Mouse (Mus musculus): ENCODE results near the gene Cadps.

The Cadps gene

GRCm38 (mm10) chr14:12551353-12551752, 271.5 kb downstream of the Cadps start:
- POLR2A ChIA-PET: interaction anchor here in 3 of 4 experiments (0.6 to 0.7 kb wide), 3 partner anchors 213 to 415 kb away, joined by 3 to 4 read pairs (median 3); no protein-coding TSS in a partner anchor
- CTCF ChIA-PET: no interaction called here

- CTCF ChIA-PET: interaction anchor here in 1 of 4 experiments (0.6 kb wide), 1 partner anchor 21 kb away, joined by 10 read pairs; no protein-coding TSS in a partner anchor
Measured at GRCm38 (mm10) chr14:12550931-12551330, 271.9 kb downstream of the Cadps start.

GRCm38 (mm10) chr14:12549290-12549689, 273.6 kb downstream of the Cadps start:
- POLR2A ChIA-PET: interaction anchor here in 1 of 4 experiments (0.6 to 1.2 kb wide), 2 partner anchors 10 to 207 kb away, joined by 3 read pairs; no protein-coding TSS in a partner anchor
- CTCF ChIA-PET: interaction anchor here in 1 of 4 experiments (0.5 kb wide), 1 partner anchor 139 kb away, joined by 3 read pairs; no protein-coding TSS in a partner anchor

More at GRCm38 (mm10) chr14:12550931-12551330, 271.9 kb downstream of the Cadps start:
- POLR2A ChIA-PET: interaction anchor here in 2 of 4 experiments (0.6 to 0.7 kb wide), 3 partner anchors 213 to 507 kb away, joined by 3 read pairs; no protein-coding TSS in a partner anchor

- POLR2A ChIA-PET: interaction anchor here in 1 of 4 experiments (0.6 kb wide), 1 partner anchor 1138 kb away, joined by 3 read pairs; no protein-coding TSS in a partner anchor
- CTCF ChIA-PET: no interaction called here
Measured at GRCm38 (mm10) chr14:12547496-12547895, 275.4 kb downstream of the Cadps start.

- ChIA-PET CTCF (interaction anchor here in 1 of 4 experiments (0.6 kb wide), 1 partner anchor 827 kb away, joined by 3 read pairs; no protein-coding TSS in a partner anchor), POLR2A (no interaction called here)
Measured at GRCm38 (mm10) chr14:12541733-12542132, 281.1 kb downstream of the Cadps start.

- POLR2A ChIA-PET: interaction anchor here in 2 of 4 experiments (0.6 to 0.7 kb wide), 3 partner anchors 10 to 1017 kb away, joined by 3 read pairs; no protein-coding TSS in a partner anchor
- CTCF ChIA-PET: no interaction called here
Measured at GRCm38 (mm10) chr14:12539071-12539470, 283.8 kb downstream of the Cadps start.

- POLR2A ChIA-PET: interaction anchor here in 1 of 4 experiments (0.6 kb wide), 1 partner anchor 33 kb away, joined by 4 read pairs; no protein-coding TSS in a partner anchor
- CTCF ChIA-PET: no interaction called here
Measured at GRCm38 (mm10) chr14:12531101-12531500, 291.8 kb downstream of the Cadps start.

GRCm38 (mm10) chr14:12530554-12530953, 292.3 kb downstream of the Cadps start:
- POLR2A ChIA-PET: no interaction called here
- CTCF ChIA-PET: interaction anchor here in 2 of 4 experiments (0.6 to 1.3 kb wide), 4 partner anchors 11 to 322 kb away, joined by 3 to 10 read pairs (median 4); no protein-coding TSS in a partner anchor

- POLR2A ChIA-PET: interaction anchor here in 1 of 4 experiments (0.9 kb wide), 1 partner anchor 254 kb away, joined by 5 read pairs; no protein-coding TSS in a partner anchor
- CTCF ChIA-PET: interaction anchor here in 3 of 4 experiments (0.6 to 1.3 kb wide), 5 partner anchors 11 to 357 kb away, joined by 3 to 10 read pairs (median 3); no protein-coding TSS in a partner anchor
Measured at GRCm38 (mm10) chr14:12529961-12530542, 292.8 kb downstream of the Cadps start.

GRCm38 (mm10) chr14:12527296-12527695, 295.6 kb downstream of the Cadps start:
- POLR2A ChIA-PET: no interaction called here

GRCm38 (mm10) chr14:12507018-12507417, 315.9 kb downstream of the Cadps start:
- POLR2A ChIA-PET: no interaction called here

More at GRCm38 (mm10) chr14:12527296-12527695, 295.6 kb downstream of the Cadps start:
- CTCF ChIA-PET: no interaction called here

GRCm38 (mm10) chr14:12504191-12504947, 318.5 kb downstream of the Cadps start:
- ChIA-PET POLR2A (no interaction called here), CTCF (no interaction called here)

More at GRCm38 (mm10) chr14:12507018-12507417, 315.9 kb downstream of the Cadps start:
- CTCF ChIA-PET: no interaction called here

- POLR2A ChIA-PET: no interaction called here
- CTCF ChIA-PET: no interaction called here
Measured at GRCm38 (mm10) chr14:12462206-12462605, 360.7 kb downstream of the Cadps start.

GRCm38 (mm10) chr14:12459700-12460099, 363.2 kb downstream of the Cadps start:
- CTCF ChIA-PET: interaction anchor here in 1 of 4 experiments (0.7 kb wide), 1 partner anchor 24 kb away, joined by 3 read pairs; no protein-coding TSS in a partner anchor
- POLR2A ChIA-PET: interaction anchor here in 2 of 4 experiments (0.6 to 0.7 kb wide), 2 partner anchors 17 to 25 kb away, joined by 3 read pairs; no protein-coding TSS in a partner anchor

- CTCF ChIA-PET: interaction anchor here in 1 of 4 experiments (0.7 kb wide), 1 partner anchor 18 kb away, joined by 3 read pairs; no protein-coding TSS in a partner anchor
- POLR2A ChIA-PET: no interaction called here
Measured at GRCm38 (mm10) chr14:12455064-12455591, 367.8 kb downstream of the Cadps start.

- ChIA-PET POLR2A (interaction anchor here in 1 of 4 experiments (1.3 kb wide), 1 partner anchor 167 kb away, joined by 3 read pairs; the partner anchor contains the start of genes 3830406C13Rik and Gm49355), CTCF (no interaction called here)
Measured at GRCm38 (mm10) chr14:12450807-12451206, 372.1 kb downstream of the Cadps start.

GRCm38 (mm10) chr14:12448883-12449282, 374.0 kb downstream of the Cadps start:
- ChIA-PET CTCF (no interaction called here), POLR2A (no interaction called here)

- POLR2A ChIA-PET: no interaction called here
- CTCF ChIA-PET: no interaction called here
Measured at GRCm38 (mm10) chr14:12441019-12441418, 381.9 kb downstream of the Cadps start.

- CTCF ChIA-PET: no interaction called here
- POLR2A ChIA-PET: no interaction called here
Measured at GRCm38 (mm10) chr14:12437976-12438375, 384.9 kb downstream of the Cadps start.
